In the genomic region with DNA sequence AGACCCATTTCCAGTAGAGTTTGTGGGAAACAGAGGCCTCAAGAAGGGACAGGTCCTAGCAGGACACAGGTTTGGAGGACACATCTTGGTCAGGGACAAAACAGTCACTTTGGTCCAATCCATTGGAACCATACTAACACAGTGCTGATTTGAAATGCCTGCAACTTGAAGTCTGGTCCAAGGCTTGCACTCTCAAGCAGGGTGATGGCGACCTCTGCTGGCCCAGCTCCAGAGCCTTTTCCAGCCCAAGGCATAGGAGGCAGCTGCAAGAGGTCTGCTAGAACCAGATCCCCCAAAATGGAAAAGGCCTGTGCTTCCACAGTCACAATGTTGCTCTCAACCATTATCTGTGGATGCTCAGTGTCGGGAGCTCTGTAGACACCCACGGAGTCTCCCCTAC, we compare ENCODE assay signal across 9 mouse cellular contexts. TPM values are rescaled to one million over a fixed set of nuclear protein-coding genes. Genes with fewer than 3 reads are reported as not detected.
DNase-seq lines count a peak whose midpoint lies in the region; ATAC-seq and TF ChIP-seq lines count a peak whose summit lies in the region.
"Had no signal": no experiment of that assay in that cellular context is flagged by ENCODE, and none has a peak within 500 bp of the region (broad histone marks: within the 10 kb centered on the region; RNA-seq: fewer than 3 reads in every experiment).

No protein-coding gene starts in this region.

- 7% methylated on average over 3 of the region's 3 CpGs for WGBS in heart, embryonic 10.5 days
- 15% methylated on average over 3 of the region's 3 CpGs for WGBS in liver, embryonic 14.5 days (ENCODE audit: insufficient replicate concordance)

- H3K9ac ChIP-seq in liver, embryonic 14.5 days (replicated peaks): no peak overlapping the region
- H3K9ac ChIP-seq: stomach, embryonic 15.5 days had no signal

- peak; percentile 66 for TF ChIP-seq CTCF in C2C12 (IDR thresholded peaks at IDR 0.05; ENCODE audit: control insufficient read depth, insufficient read depth, insufficient read length)
- TF ChIP-seq CTCF in liver, embryonic 14.5 days (IDR thresholded peaks at IDR 0.05; ENCODE audit: low read depth): peak; percentile 70

- no peak overlapping the region for H3K27ac ChIP-seq in heart, embryonic 10.5 days
- H3K27ac ChIP-seq in liver, embryonic 14.5 days: no peak overlapping the region
- H3K27ac ChIP-seq: stomach, embryonic 15.5 days had no signal

- H3ac ChIP-seq in C2C12 (ENCODE audit: control insufficient read depth, insufficient read length, low read depth): no peak overlapping the region

- H3K27me3 ChIP-seq in heart, embryonic 10.5 days (ENCODE audit: insufficient read depth, poor library complexity, severe bottlenecking): peaks cover 27% of the 10 kb centered on the region; the same call in 1 of the 2 replicates
- H3K27me3 ChIP-seq in C2C12 (ENCODE audit: control insufficient read depth, insufficient read depth, insufficient read length): peaks cover 8% of the 10 kb centered on the region
- no peaks in the 10 kb centered on the region for H3K27me3 ChIP-seq in liver, embryonic 14.5 days (ENCODE audit: control insufficient read depth, insufficient read depth, low read length)
- H3K27me3 ChIP-seq: stomach, embryonic 15.5 days had no signal

- no peak for TF ChIP-seq EP300 in liver, embryonic 14.5 days (IDR thresholded peaks at IDR 0.05; ENCODE audit: low read depth)

- no peaks in the 10 kb centered on the region for H3K36me3 ChIP-seq in heart, embryonic 10.5 days
- H3K36me3 ChIP-seq in C2C12 (ENCODE audit: control insufficient read depth, insufficient read depth): no peaks in the 10 kb centered on the region
- no peaks in the 10 kb centered on the region for H3K36me3 ChIP-seq in liver, embryonic 14.5 days (replicated peaks; ENCODE audit: control insufficient read depth, insufficient read depth, low read depth)
- H3K36me3 ChIP-seq: stomach, embryonic 15.5 days had no signal

- peaks cover 15% of the 10 kb centered on the region for H3K4me1 ChIP-seq in heart, embryonic 10.5 days
- H3K4me1 ChIP-seq in liver, embryonic 14.5 days (replicated peaks; ENCODE audit: control insufficient read depth in 2 of 2, insufficient read depth in 2 of 2, low read length in 1 of 2): 0 out of 4 replicates have a peak, but pooled peaks cover 0 to 2% of the 10 kb centered on the region in 2 experiments

- no peak overlapping the region for H3K4me2 ChIP-seq in liver, embryonic 14.5 days (ENCODE audit: low read depth)
- H3K4me2 ChIP-seq: stomach, embryonic 15.5 days had no signal

- H3K9me3 ChIP-seq in heart, embryonic 10.5 days: no peaks in the 10 kb centered on the region
- no peaks in the 10 kb centered on the region for H3K9me3 ChIP-seq in liver, embryonic 14.5 days (ENCODE audit: control insufficient read depth, low read length)
- H3K9me3 ChIP-seq: stomach, embryonic 15.5 days had no signal

- H3K79me3 ChIP-seq in C2C12 (ENCODE audit: low read depth): no peaks in the 10 kb centered on the region

- ATAC-seq in granulocyte monocyte progenitor cell, adult 5-6 weeks (replicated peaks; ENCODE audit: poor library complexity, severe bottlenecking): 0 out of 2 replicates have a peak, but pooled peaks have one; percentile 21
- ATAC-seq in liver, embryonic 14.5 days (ENCODE audit: insufficient read depth): no peak

- DNase-seq in heart, postnatal 4 days: peak; percentile 73
- DNase-seq in heart, embryonic 10.5 days (ENCODE audit: low spot score): no peak
- DNase-seq in adrenal gland, postnatal 25 days: peak; percentile 68
- no peak for DNase-seq in liver, embryonic 14.5 days (ENCODE audit: low read depth in 3 of 3, low spot score in 3 of 3)
- DNase-seq in right cerebral cortex, postnatal 14 days: peak; percentile 71
- no peak for DNase-seq in urinary bladder, postnatal 10 days (ENCODE audit: low spot score)

- H3K4me3 ChIP-seq in heart, embryonic 10.5 days: no peak overlapping the region
- H3K4me3 ChIP-seq in C2C12 (ENCODE audit: insufficient read depth, poor library complexity, severe bottlenecking): no peak overlapping the region
- no peak overlapping the region for H3K4me3 ChIP-seq in liver, embryonic 14.5 days (ENCODE audit: insufficient read depth in 1 of 2, low read depth in 2 of 2, low read length in 2 of 2)
- H3K4me3 ChIP-seq: stomach, embryonic 15.5 days had no signal

- H3K79me2 ChIP-seq in C2C12 (ENCODE audit: control insufficient read depth, insufficient read depth): no peaks in the 10 kb centered on the region

TF ChIP-seq in C2C12, 6 proteins besides CTCF, POLR2A, EP300 and RAD21:
- TF ChIP-seq MYOG (IDR thresholded peaks at IDR 0.05; ENCODE audit: control insufficient read depth, extremely low read depth, insufficient read length) (no peak), CEBPB (IDR thresholded peaks at IDR 0.05; ENCODE audit: low read depth) (no peak), USF1 (IDR thresholded peaks at IDR 0.05; ENCODE audit: low read depth) (no peak), MAX (IDR thresholded peaks at IDR 0.05) (no peak)

RNA-seq across cellular contexts. Expression of gene Prr5, which starts 39.7 kb away (rescaled TPM):
- 10 to 100 TPM; 11.6 to 12.3 TPM for total RNA-seq in heart, postnatal 4 days (2021)
- polyA plus RNA-seq in heart, embryonic 10.5 days (2016; fragmentation: Nextera tagmentation; extraction: Ambion mirVana): 30.6 and 33.1 TPM in 2 replicates
- polyA plus RNA-seq in C2C12 (2012; fragmentation: generic; extraction: Trizol): 9.9 TPM
- total RNA-seq in adrenal gland, postnatal 25 days (2021): 3.7 and 5.0 TPM in 2 replicates
- 16.4 and 16.9 TPM in 2 replicates for total RNA-seq in granulocyte monocyte progenitor cell, adult 5-6 weeks (2014; fragmentation: Nextera tagmentation)
- 3.9 and 4.9 TPM in 2 replicates for total RNA-seq in granulocyte monocyte progenitor cell, adult 5-6 weeks (2017)
- 5.2 and 6.6 TPM in 2 replicates for polyA plus RNA-seq in liver, embryonic 14.5 days (2012; rRNA removed)
- polyA plus RNA-seq in liver, embryonic 14.5 days (2014; fragmentation: Nextera tagmentation; extraction: Ambion mirVana): 3.0 and 3.7 TPM in 2 replicates

Comparison
In these comparisons a context has a peak if more than half of its experiments do, and no peak if none do; other contexts are left out.
1. DNase-seq: peak in heart, postnatal 4 days (single experiment), adrenal gland, postnatal 25 days (single experiment) and right cerebral cortex, postnatal 14 days (single experiment); none in heart, embryonic 10.5 days (single experiment), liver, embryonic 14.5 days (0 of 3) and urinary bladder, postnatal 10 days (single experiment).